Mouse (Mus musculus): ENCODE measurements around the gene Vmn2r36. TPM values are rescaled to one million over a fixed set of nuclear protein-coding genes. Genes with fewer than 3 reads are reported as not detected.
"Not testable (repeated sequence)": the region's sequence is repeated elsewhere in the genome, so short reads cannot be mapped to it uniquely, and the experiment has no call there.

The Vmn2r36 gene
- not detected in 2 replicates for polyA plus RNA-seq (2015; fragmentation: Nextera tagmentation; extraction: Ambion mirVana)

DNA sequence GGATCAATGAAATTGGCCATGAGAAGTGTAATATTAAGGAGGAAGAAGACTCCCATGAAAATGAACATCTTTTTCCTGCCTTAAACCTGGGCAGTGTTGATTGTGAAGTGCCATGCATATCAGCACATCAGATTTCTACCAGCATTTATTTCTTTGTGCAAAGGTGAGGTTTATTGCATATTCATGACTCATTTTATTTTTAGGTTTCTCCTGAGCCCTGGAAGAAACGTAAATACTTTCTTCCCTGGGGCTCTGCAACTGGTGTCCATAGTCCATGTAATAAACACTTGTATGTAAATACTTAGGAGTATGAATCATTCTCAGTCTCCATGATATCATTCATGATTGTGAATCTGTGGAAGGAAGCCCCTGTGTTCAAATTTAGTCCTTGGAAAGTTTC is at the start of gene Vmn2r36:
Gene Vmn2r36 (minus strand): TSS at position 101 of the 400 bp plus-strand sequence.
- not testable (repeated sequence) for H3K27ac ChIP-seq; H3K9me3 ChIP-seq (replicated peaks); H3K4me3 ChIP-seq (replicated peaks); DNase-seq; H3K4me2 ChIP-seq; H3K9ac ChIP-seq; H3K27me3 ChIP-seq; H3K4me1 ChIP-seq (replicated peaks); ATAC-seq (ENCODE audit: low read depth); H3K36me3 ChIP-seq
- no CpG with 5 or more reads among the region's 1 CpGs for WGBS (ENCODE audit: insufficient replicate concordance)

Other genes starting within 250 kb of the Vmn2r36 start
- not detected in 2 replicates for gene Vmn2r34, start 213.0 kb downstream of the Vmn2r36 start, polyA plus RNA-seq (2015; fragmentation: Nextera tagmentation; extraction: Ambion mirVana)
- gene Vmn2r35, start 82.6 kb downstream of the Vmn2r36 start, polyA plus RNA-seq (2015; fragmentation: Nextera tagmentation; extraction: Ambion mirVana), result not detected in 2 replicates